Mouse (Mus musculus) mouse embryonic stem cell (cell line): ENCODE data around the gene Gabrr2.

Experiments used
- in situ Hi-C, 2 experiments: fragments of 300-500 bp; cut with MboI; formaldehyde crosslinking; loops; 1 replicate in 1 of 2; 3 replicates in 1 of 2; pipeline ENCODE4 v1.14.3; 2019 to 2020; ENCODE audit warnings: low sequenced_read_pairs in 2 of 2, low pct_unique_long_range_greater_than_20kb in 1 of 2, mixed read lengths in 1 of 2; ENCODE audit not compliant: unreplicated experiment in 1 of 2

Gabrr2 gene

DNA sequence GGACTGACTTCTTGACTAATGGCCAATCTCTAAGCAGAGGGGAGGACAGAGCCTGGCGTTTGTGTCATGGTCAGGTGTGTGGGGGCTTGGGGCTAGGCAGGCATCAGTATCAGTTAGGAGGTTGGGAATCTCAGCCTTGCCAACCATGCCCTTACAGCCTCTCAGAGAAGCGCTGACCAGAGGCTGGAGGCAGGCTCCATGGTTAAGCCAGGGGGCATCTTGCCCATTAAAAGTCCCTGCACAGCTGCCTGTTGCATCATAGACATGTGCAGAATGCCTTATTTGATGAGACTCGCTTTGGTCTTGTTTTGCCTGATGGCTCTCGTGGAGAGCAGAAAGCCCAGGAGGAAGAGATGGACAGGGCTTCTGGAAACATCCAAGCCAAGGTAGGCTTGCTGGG lies at the start of gene Gabrr2:
Gene Gabrr2, plus strand, starts transcription at position 19 of the 400 bp plus-strand sequence.
- in situ Hi-C loops: no loop called here

DNA sequence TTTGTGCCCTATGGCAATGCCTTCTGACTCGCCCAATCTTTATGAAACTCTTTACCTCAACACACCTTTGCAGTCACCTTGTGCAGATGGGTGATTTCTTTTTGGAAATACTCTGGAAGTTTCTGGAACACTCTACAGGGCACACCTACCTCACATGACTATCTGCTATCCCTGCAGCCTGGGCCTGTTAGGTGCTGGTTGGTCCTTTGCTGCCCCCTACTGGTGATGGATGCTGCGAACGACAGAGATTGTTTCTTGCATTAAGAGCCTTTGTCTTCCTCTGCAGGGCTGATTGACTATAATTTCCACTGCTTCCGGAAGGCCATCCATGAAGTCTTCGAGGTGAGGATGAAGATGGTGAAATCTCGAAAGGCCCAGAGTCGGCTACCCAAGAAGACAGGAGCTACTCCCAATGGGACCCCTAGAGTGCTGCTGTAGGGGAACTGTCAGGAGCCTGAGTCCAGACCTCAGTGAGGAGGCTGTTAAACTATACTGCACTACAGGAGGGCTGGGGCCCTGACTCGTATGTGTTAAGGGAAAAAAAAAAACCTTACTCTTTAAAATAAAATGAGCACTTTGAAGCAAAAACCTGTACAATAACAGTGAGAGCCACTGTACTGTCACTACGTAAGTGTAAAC lies 44.3 kb upstream of the Gabrr2 start:
- in situ Hi-C loops: no loop called here

DNA sequence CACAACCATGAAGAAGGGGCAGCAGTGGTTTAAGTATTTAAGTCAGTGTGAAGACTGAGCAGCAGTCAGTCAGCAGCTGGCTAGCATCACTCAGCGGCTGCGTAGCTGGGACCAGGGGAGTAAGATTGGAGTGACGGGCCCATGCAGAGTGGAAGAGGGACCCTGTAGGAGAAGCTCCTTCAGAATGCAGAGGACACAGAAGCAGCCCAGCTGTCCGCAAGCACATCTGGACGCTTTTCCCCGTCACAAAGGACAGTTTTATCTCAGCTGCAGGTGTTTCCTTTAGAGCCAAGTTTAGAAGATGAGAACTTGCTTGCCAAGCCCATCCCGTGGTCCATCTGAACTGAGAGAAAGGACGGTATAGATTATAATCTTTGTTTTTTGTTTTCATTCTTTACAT lies 38.4 kb upstream of the Gabrr2 start:
- in situ Hi-C loops: no loop called here

DNA sequence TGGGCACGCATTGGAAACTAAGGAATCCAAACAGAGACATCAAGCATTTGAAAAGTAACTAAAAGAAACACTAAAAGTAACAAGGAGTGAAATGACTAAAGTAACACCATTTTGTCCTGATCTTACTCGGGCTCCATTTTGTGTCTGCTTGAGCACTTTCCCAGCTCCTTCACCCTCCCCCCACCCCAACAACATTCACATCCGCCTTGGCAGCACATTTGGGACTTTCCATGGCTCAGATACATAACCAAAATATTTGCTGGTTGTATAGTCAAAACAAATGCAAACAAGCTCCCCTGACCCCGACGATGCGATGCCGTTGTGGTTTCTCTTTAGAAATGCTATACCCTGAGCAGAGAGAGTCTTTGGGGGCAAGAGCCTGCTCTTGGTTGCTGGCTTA lies 33.7 kb upstream of the Gabrr2 start:
- in situ Hi-C loops: no loop called here

GRCm38 (mm10) chr4:33030264-33031194 lies 32.3 kb upstream of the Gabrr2 start:
- in situ Hi-C loops: no loop called here

GRCm38 (mm10) chr4:33031195-33031960 lies 31.4 kb upstream of the Gabrr2 start, which contains the start of gene Ube2j1:
Gene Ube2j1 (plus strand): TSS chr4:33031416.
- in situ Hi-C loops: no loop called here

DNA sequence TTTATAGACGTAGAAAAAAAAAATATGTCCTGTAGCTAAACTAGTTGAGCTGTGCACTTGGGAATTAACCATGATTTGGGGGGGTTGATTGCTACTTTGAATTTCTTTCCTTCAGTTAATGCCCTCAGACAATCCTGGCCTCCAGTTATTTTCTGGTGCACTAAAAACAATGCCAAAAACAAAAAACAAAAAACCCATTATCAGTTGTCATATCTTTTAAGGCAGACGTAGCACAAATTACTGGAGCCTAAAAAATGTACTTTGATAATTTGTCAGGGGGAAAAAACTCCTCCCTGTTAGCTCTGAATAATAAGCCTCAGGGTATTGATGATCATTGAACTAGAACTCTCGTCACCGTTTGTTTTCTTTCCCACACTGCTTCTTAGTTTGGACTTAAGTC lies 30.8 kb upstream of the Gabrr2 start:
- in situ Hi-C loops: no loop called here

DNA sequence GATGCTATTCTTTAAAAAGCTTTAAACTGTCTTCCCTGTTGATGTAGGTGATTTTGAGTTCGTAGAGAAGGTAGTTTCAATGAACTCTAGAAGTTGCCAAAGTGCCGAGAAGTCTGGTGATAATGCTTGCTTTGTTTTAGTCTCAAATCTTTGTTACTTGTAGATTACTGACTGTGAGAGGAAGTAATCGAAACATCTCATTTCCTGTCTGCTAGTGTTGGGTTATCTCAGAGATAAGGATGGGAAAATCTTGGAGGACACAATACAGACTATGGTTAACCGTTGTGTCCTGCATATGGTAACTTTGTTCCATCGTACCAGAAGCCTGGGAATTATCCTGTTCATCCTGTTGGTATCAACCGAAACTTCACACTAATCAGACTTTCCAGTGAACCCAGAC lies 29.3 kb upstream of the Gabrr2 start:
- in situ Hi-C loops: no loop called here

GRCm38 (mm10) chr4:33039826-33040225 lies 23.0 kb upstream of the Gabrr2 start:
- in situ Hi-C loops: no loop called here

- in situ Hi-C loops: no loop called here
Measured at GRCm38 (mm10) chr4:33049601-33050000, 13.2 kb upstream of the Gabrr2 start.

- in situ Hi-C loops: no loop called here
Measured at GRCm38 (mm10) chr4:33052055-33052454, 10.7 kb upstream of the Gabrr2 start.

GRCm38 (mm10) chr4:33052650-33053049 lies 10.1 kb upstream of the Gabrr2 start:
- in situ Hi-C loops: no loop called here

DNA sequence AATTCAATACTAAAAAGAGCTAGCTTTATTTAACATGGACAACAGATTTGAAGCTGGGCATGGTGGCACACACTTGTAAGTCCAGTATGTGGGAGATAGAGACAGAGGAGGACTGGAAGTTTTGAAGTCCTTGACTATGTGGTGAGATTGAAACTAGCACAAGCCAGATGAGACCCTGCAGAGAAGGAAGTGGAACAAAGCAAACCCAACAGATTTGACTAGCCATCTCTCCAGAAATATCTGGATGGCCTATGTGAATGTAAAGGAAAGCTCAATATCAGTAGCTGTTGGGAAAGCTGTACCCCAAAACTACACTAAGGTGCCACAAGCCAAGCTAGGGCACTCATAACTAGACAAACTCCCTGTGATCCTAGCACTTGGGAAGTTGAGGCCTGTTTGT lies 8.4 kb upstream of the Gabrr2 start:
- in situ Hi-C loops: no loop called here

DNA sequence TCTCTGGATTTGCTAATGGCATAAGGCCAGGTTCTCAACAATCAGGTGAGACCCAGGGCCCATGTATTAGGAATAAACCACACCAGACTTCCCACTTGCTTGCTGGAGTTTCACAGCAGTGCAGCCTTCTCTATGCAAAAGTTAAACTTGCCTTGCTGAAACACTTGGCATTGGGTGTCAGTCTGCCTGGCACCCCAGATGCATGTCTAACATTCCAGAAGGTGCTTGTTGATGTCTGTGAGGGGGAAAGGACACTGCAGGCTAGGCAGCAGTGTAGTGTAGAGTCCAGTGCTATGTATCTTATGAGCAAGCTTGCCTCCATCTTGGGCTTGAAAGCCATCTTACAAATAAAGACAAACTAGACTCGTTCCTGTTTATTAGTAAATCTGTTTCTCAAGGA lies 6.5 kb upstream of the Gabrr2 start:
- in situ Hi-C loops: no loop called here

DNA sequence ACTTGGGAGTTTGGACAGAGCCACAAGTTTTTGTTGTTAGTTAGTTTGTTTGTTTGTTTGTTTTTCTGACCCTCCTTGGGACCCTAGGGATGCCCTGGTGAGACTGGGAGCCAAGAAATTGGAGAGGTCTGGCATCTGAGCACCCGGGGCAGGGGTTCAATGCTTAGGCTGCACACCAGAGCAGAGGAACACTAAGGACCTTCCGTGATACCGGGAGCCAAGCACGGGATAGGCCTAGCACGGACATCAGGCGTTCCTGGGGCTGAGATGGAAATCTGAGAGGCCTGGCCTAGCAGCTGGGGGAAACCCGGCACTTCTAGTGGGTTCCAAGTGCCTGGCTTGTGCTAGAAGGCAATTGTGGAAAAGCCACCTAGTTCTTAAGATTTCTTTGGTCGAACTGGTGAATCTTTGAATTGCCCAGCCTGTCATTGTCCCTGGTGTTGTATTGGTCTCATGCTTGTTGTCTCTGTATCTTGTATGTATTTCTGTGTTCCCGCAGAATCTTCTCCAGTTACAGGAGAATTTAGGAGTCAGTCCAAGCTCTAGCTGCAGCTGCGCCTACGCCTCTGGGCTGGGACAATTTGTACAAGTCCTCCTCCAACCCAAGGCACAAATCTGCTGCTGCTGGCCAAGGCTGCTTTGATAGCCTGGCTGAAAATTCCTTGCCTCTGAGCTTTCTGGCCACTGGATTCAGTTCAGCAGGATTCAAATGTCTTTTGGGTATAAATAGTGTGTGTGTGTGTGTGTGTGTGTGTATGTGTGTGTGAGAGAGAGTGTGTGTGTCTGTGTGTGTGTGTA lies 4.7 kb upstream of the Gabrr2 start:
- in situ Hi-C loops: no loop called here

DNA sequence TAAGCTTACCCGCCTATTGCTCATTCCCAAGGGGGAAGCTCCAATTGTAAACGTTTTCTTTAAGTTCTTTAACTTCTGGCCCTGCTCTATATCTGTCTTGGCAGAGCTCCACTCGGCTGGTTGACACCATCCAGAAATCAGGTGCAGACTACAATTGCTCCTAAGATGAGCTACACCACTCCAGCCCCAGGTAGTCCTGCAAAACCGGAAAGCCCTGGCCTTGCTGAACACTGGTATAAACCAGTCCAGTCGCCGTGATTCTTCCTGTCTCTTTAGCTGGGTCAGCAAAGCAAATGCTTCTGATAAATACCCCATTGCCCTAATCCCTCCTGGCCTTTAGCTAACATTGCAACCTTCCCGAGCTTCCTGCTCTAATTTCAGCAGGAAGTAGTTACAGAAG lies 1.6 kb upstream of the Gabrr2 start:
- in situ Hi-C loops: no loop called here

GRCm38 (mm10) chr4:33064986-33065385 lies 2.2 kb downstream of the Gabrr2 start:
- in situ Hi-C loops: no loop called here

DNA sequence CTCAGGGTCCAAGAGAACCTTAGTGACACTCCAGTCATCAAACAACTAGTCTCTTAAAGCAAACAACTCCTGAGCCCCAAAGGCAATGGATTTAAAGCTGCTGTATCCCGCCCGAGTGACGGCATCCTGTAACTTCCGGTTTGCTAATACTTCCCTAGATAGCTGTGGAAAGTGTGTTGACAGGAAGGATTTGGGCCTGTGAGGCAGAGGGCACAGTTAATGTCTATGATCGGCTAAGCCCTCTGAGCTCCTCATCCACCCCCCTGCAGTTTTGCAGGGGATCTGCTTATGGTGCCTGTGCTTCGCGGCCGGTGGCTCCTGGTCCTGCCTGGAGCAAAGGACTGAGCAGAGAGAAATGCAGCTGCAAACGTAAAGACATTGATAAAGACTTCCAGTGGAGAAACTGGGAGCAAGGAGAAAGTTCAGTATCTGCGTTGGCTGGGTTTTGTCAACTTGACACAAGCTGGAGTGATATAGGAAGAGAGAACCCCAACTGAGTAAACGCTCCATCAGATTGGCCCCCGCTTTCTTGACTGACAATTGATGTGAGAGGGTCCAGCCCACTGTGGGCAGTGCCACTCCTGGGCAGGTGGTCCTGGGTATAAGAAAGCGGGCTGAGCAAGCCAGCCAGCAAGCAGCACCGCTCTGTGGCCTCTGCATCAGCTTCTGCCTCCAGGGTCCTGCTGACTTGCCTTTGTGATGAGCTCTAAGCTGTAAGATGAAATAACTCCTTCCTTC lies 3.6 kb downstream of the Gabrr2 start:
- in situ Hi-C loops: no loop called here
